ENCODE assay signal across 8 mouse cellular contexts in genomic region chr8:79028541-79029395, GRCm38 (mm10). TPM values are rescaled to one million over a fixed set of nuclear protein-coding genes. Genes with fewer than 3 reads are reported as not detected.
A peak's percentile ranks its signal among the peaks of the same experiment; 100 is the strongest.
DNase-seq lines count a peak whose midpoint lies in the region; ATAC-seq and TF ChIP-seq lines count a peak whose summit lies in the region.

No protein-coding gene starts in this region.

- H3K27me3 ChIP-seq in megakaryocyte, embryonic 14.5 days (replicated peaks) = peaks cover 6% of the 10 kb centered on the region
- H3K27me3 ChIP-seq in limb, embryonic 14.5 days (ENCODE audit: control insufficient read depth, insufficient read depth, low read length) = no peaks in the 10 kb centered on the region
- peaks cover 7% of the 10 kb centered on the region for H3K27me3 ChIP-seq in testis, adult 2 months (ENCODE audit: control insufficient read depth, insufficient read depth, low read length)

- WGBS in limb, embryonic 14.5 days = under 1% methylated on average over 31 of the region's 56 CpGs

- no peaks in the 10 kb centered on the region for H3K36me3 ChIP-seq in megakaryocyte, embryonic 14.5 days (replicated peaks; ENCODE audit: low read length)
- H3K36me3 ChIP-seq in limb, embryonic 14.5 days (ENCODE audit: control insufficient read depth, insufficient read depth, low read length) = no peaks in the 10 kb centered on the region
- no peaks in the 10 kb centered on the region for H3K36me3 ChIP-seq in testis, adult 2 months (ENCODE audit: control insufficient read depth, insufficient read depth, low read length)

- H3K4me2 ChIP-seq in limb, embryonic 14.5 days (replicated peaks; ENCODE audit: low read depth, low read length, severe bottlenecking) = peak overlapping the region; percentile 83

- TF ChIP-seq POLR2A in limb, embryonic 14.5 days (IDR thresholded peaks at IDR 0.05; ENCODE audit: borderline replicate concordance, extremely low read depth, insufficient read depth, insufficient read length) = no peak
- no peak for TF ChIP-seq POLR2A in testis, adult 2 months (IDR thresholded peaks at IDR 0.05; ENCODE audit: control insufficient read depth, low read depth, low read length)

- H3K9me3 ChIP-seq in megakaryocyte, embryonic 14.5 days = no peaks in the 10 kb centered on the region
- H3K9me3 ChIP-seq in limb, embryonic 14.5 days (ENCODE audit: control insufficient read depth, low read length) = no peaks in the 10 kb centered on the region

- DNase-seq in embryo, embryonic 11 days = peak; percentile 61
- DNase-seq in heart, adult 8-10 months (ENCODE audit: low spot score) = peak; percentile 37
- DNase-seq in kidney, adult 8-10 months = peak; percentile 28 to 41
- DNase-seq in limb, embryonic 14.5 days (ENCODE audit: low spot score) = peak; percentile 65
- peak; percentile 75 for DNase-seq in neural tube, embryonic 10.5 days (ENCODE audit: extremely low spot score, low spot score)

- H3K9ac ChIP-seq in limb, embryonic 14.5 days (ENCODE audit: low read depth, low read length, severe bottlenecking) = peak overlapping the region; percentile 99

- no peak for ATAC-seq in megakaryocyte, adult 5-6 weeks (ENCODE audit: poor library complexity, severe bottlenecking)
- no peak for ATAC-seq in limb, embryonic 14.5 days (ENCODE audit: low FRiP score, low read depth)

- peaks cover 18% of the 10 kb centered on the region for H3K4me1 ChIP-seq in megakaryocyte, embryonic 14.5 days
- H3K4me1 ChIP-seq in limb, embryonic 14.5 days (ENCODE audit: control insufficient read depth, insufficient read depth, low read length) = peaks cover 33% of the 10 kb centered on the region
- peaks cover 17% of the 10 kb centered on the region for H3K4me1 ChIP-seq in testis, adult 2 months (ENCODE audit: control insufficient read depth, insufficient read depth, low read length)

- no peak for TF ChIP-seq CTCF in testis, adult 2 months (IDR thresholded peaks at IDR 0.05; ENCODE audit: control insufficient read depth, insufficient read depth, insufficient replicate concordance, low read depth, low read length)

- peak overlapping the region; percentile 93 for H3K4me3 ChIP-seq in megakaryocyte, embryonic 14.5 days (replicated peaks)
- H3K4me3 ChIP-seq in limb, embryonic 14.5 days (replicated peaks; ENCODE audit: low read length) = peak overlapping the region; percentile 84
- peak overlapping the region; percentile 81 for H3K4me3 ChIP-seq in testis, adult 2 months (ENCODE audit: control insufficient read depth, low read depth, low read length)

- peak overlapping the region; percentile 100 for H3K27ac ChIP-seq in limb, embryonic 14.5 days (replicated peaks; ENCODE audit: low read depth, low read length)
- H3K27ac ChIP-seq in testis, adult 2 months (ENCODE audit: control insufficient read depth, insufficient read depth, low read depth, low read length) = peak overlapping the region; percentile 71

RNA-seq across cellular contexts. Expression of gene Zfp827, which starts 0.5 kb away (rescaled TPM):
- 2.3 and 2.9 TPM in 2 replicates for polyA plus RNA-seq in megakaryocyte, embryonic 14.5 days (2012; ENCODE audit: insufficient read depth, low replicate concordance)
- total RNA-seq in megakaryocyte, adult 5-6 weeks (2015) = 0.16 and 0.91 TPM in 2 replicates
- 0.16 and 0.29 TPM in 2 replicates for total RNA-seq in megakaryocyte, adult 5-6 weeks (2017)
- 10 to 100 TPM; 10.7 to 16.7 (median 14.3) TPM for total RNA-seq in heart, adult 8-10 months (2022)
- polyA plus RNA-seq in limb, embryonic 14.5 days (2012; rRNA removed) = 35.2 and 47.8 TPM in 2 replicates
- 15.1 and 19.3 TPM in 2 replicates for polyA plus RNA-seq in limb, embryonic 14.5 days (2014; fragmentation: Nextera tagmentation; extraction: Ambion mirVana)
- 2.7 and 3.1 TPM in 2 replicates for polyA plus RNA-seq in testis, adult 2 months (2012; rRNA removed)
